Mouse (Mus musculus): ENCODE measurements around the gene Cnot2. TPM values are rescaled to one million over a fixed set of nuclear protein-coding genes. Genes with fewer than 3 reads are reported as not detected.

Gene Cnot2
- polyA plus RNA-seq, 1 experiment from 2014 or later, result 76.3 TPM

- Histone ChIP-seq H3K4me1 (ENCODE audit: control insufficient read depth, insufficient read depth, low read depth, low read length) (no peaks in the 10 kb centered on the region), H3K9ac (ENCODE audit: low read depth, low read length) (no peak overlapping the region), H3K4me3 (ENCODE audit: low read length) (no peak overlapping the region), H3K36me3 (ENCODE audit: control insufficient read depth, insufficient read depth, low read length) (no peaks in the 10 kb centered on the region), H3K4me2 (ENCODE audit: low read length) (no peak overlapping the region), H3K27ac (ENCODE audit: low read depth, low read length) (no peak overlapping the region), H3K9me3 (ENCODE audit: control insufficient read depth, low read length) (no peaks in the 10 kb centered on the region), H3K27me3 (replicated peaks; ENCODE audit: control insufficient read depth, insufficient read depth, low read length) (no peaks in the 10 kb centered on the region)
- no peak for ATAC-seq
- WGBS, result 74% methylated on average over 11 of the region's 11 CpGs
These were observed 68.6 kb downstream of the Cnot2 start for GRCm38 (mm10) chr10:116512521-116513253.

GRCm38 (mm10) chr10:116505303-116506014, 75.9 kb downstream of the Cnot2 start:
- Histone ChIP-seq H3K36me3 (ENCODE audit: control insufficient read depth, insufficient read depth, low read length) (no peaks in the 10 kb centered on the region), H3K4me2 (ENCODE audit: low read length) (no peak overlapping the region), H3K27me3 (replicated peaks; ENCODE audit: control insufficient read depth, insufficient read depth, low read length) (no peaks in the 10 kb centered on the region), H3K4me1 (ENCODE audit: control insufficient read depth, insufficient read depth, low read depth, low read length) (no peaks in the 10 kb centered on the region), H3K4me3 (ENCODE audit: low read length) (no peak overlapping the region), H3K9ac (ENCODE audit: low read depth, low read length) (no peak overlapping the region), H3K27ac (ENCODE audit: low read depth, low read length) (no peak overlapping the region), H3K9me3 (ENCODE audit: control insufficient read depth, low read length) (no peaks in the 10 kb centered on the region)
- ATAC-seq, result no peak
- 88% methylated on average over 7 of the region's 7 CpGs for WGBS

- Histone ChIP-seq H3K4me2 (ENCODE audit: low read length) (no peak overlapping the region), H3K4me1 (ENCODE audit: control insufficient read depth, insufficient read depth, low read depth, low read length) (no peaks in the 10 kb centered on the region), H3K9me3 (ENCODE audit: control insufficient read depth, low read length) (no peaks in the 10 kb centered on the region), H3K36me3 (ENCODE audit: control insufficient read depth, insufficient read depth, low read length) (peaks cover 8% of the 10 kb centered on the region), H3K4me3 (ENCODE audit: low read length) (no peak overlapping the region), H3K27ac (ENCODE audit: low read depth, low read length) (no peak overlapping the region), H3K27me3 (replicated peaks; ENCODE audit: control insufficient read depth, insufficient read depth, low read length) (no peaks in the 10 kb centered on the region), H3K9ac (ENCODE audit: low read depth, low read length) (no peak overlapping the region)
- 90% methylated on average over 3 of the region's 3 CpGs for WGBS
- ATAC-seq, result no peak
These were observed 88.5 kb downstream of the Cnot2 start for GRCm38 (mm10) chr10:116492768-116493167.

- H3K27ac ChIP-seq (ENCODE audit: low read depth, low read length), result no peak overlapping the region
- no peak overlapping the region for H3K4me3 ChIP-seq (ENCODE audit: low read length)
- H3K4me2 ChIP-seq (ENCODE audit: low read length), result no peak overlapping the region
- 80% methylated on average over 10 of the region's 10 CpGs for WGBS
- no peaks in the 10 kb centered on the region for H3K27me3 ChIP-seq (replicated peaks; ENCODE audit: control insufficient read depth, insufficient read depth, low read length)
- H3K4me1 ChIP-seq (ENCODE audit: control insufficient read depth, insufficient read depth, low read depth, low read length), result no peaks in the 10 kb centered on the region
- H3K36me3 ChIP-seq (ENCODE audit: control insufficient read depth, insufficient read depth, low read length), result peaks cover 11% of the 10 kb centered on the region; the same call in 1 of the 2 replicates
- H3K9ac ChIP-seq (ENCODE audit: low read depth, low read length), result no peak overlapping the region
- no peak for ATAC-seq
- no peaks in the 10 kb centered on the region for H3K9me3 ChIP-seq (ENCODE audit: control insufficient read depth, low read length)
These were observed 94.2 kb downstream of the Cnot2 start for GRCm38 (mm10) chr10:116486895-116487747.

GRCm38 (mm10) chr10:116481917-116482316, 99.4 kb downstream of the Cnot2 start:
- Histone ChIP-seq H3K36me3 (ENCODE audit: control insufficient read depth, insufficient read depth, low read length) (peaks cover 11% of the 10 kb centered on the region; the same call in 1 of the 2 replicates), H3K4me1 (ENCODE audit: control insufficient read depth, insufficient read depth, low read depth, low read length) (no peaks in the 10 kb centered on the region), H3K9me3 (ENCODE audit: control insufficient read depth, low read length) (0 out of 2 replicates have a peak, but pooled peaks cover 2% of the 10 kb centered on the region), H3K9ac (ENCODE audit: low read depth, low read length) (no peak overlapping the region), H3K4me3 (ENCODE audit: low read length) (no peak overlapping the region), H3K27me3 (replicated peaks; ENCODE audit: control insufficient read depth, insufficient read depth, low read length) (no peaks in the 10 kb centered on the region), H3K4me2 (ENCODE audit: low read length) (no peak overlapping the region), H3K27ac (ENCODE audit: low read depth, low read length) (no peak overlapping the region)
- 90% methylated on average over 12 of the region's 12 CpGs for WGBS
- ATAC-seq, result no peak

GRCm38 (mm10) chr10:116480988-116481387, 100.3 kb downstream of the Cnot2 start:
- no peak for ATAC-seq
- no peaks in the 10 kb centered on the region for H3K4me1 ChIP-seq (ENCODE audit: control insufficient read depth, insufficient read depth, low read depth, low read length)
- no peak overlapping the region for H3K9ac ChIP-seq (ENCODE audit: low read depth, low read length)
- H3K4me2 ChIP-seq (ENCODE audit: low read length), result no peak overlapping the region
- H3K4me3 ChIP-seq (ENCODE audit: low read length), result no peak overlapping the region
- H3K27ac ChIP-seq (ENCODE audit: low read depth, low read length), result no peak overlapping the region
- WGBS, result 93% methylated on average over 5 of the region's 5 CpGs
- H3K36me3 ChIP-seq (ENCODE audit: control insufficient read depth, insufficient read depth, low read length), result peaks cover 8% of the 10 kb centered on the region; the same call in 1 of the 2 replicates
- no peaks in the 10 kb centered on the region for H3K27me3 ChIP-seq (replicated peaks; ENCODE audit: control insufficient read depth, insufficient read depth, low read length)
- H3K9me3 ChIP-seq (ENCODE audit: control insufficient read depth, low read length), result 0 out of 2 replicates have a peak, but pooled peaks cover 2% of the 10 kb centered on the region

- H3K4me2 ChIP-seq (ENCODE audit: low read length), result no peak overlapping the region
- no peaks in the 10 kb centered on the region for H3K36me3 ChIP-seq (ENCODE audit: control insufficient read depth, insufficient read depth, low read length)
- H3K9ac ChIP-seq (ENCODE audit: low read depth, low read length), result no peak overlapping the region
- H3K27me3 ChIP-seq (replicated peaks; ENCODE audit: control insufficient read depth, insufficient read depth, low read length), result no peaks in the 10 kb centered on the region
- H3K9me3 ChIP-seq (ENCODE audit: control insufficient read depth, low read length), result 0 out of 2 replicates have a peak, but pooled peaks cover 2% of the 10 kb centered on the region
- no peak for ATAC-seq
- no peak overlapping the region for H3K27ac ChIP-seq (ENCODE audit: low read depth, low read length)
- peaks cover 15% of the 10 kb centered on the region for H3K4me1 ChIP-seq (ENCODE audit: control insufficient read depth, insufficient read depth, low read depth, low read length)
- 88% methylated on average over 3 of the region's 3 CpGs for WGBS
- H3K4me3 ChIP-seq (ENCODE audit: low read length), result no peak overlapping the region
These were observed 104.8 kb downstream of the Cnot2 start for GRCm38 (mm10) chr10:116476559-116476958.

- H3K4me1 ChIP-seq (ENCODE audit: control insufficient read depth, insufficient read depth, low read depth, low read length), result peaks cover 15% of the 10 kb centered on the region
- 0 out of 2 replicates have a peak, but pooled peaks cover 2% of the 10 kb centered on the region for H3K9me3 ChIP-seq (ENCODE audit: control insufficient read depth, low read length)
- H3K9ac ChIP-seq (ENCODE audit: low read depth, low read length), result no peak overlapping the region
- H3K27me3 ChIP-seq (replicated peaks; ENCODE audit: control insufficient read depth, insufficient read depth, low read length), result no peaks in the 10 kb centered on the region
- 72% methylated on average over 6 of the region's 6 CpGs for WGBS
- H3K4me3 ChIP-seq (ENCODE audit: low read length), result no peak overlapping the region
- no peak overlapping the region for H3K27ac ChIP-seq (ENCODE audit: low read depth, low read length)
- peak overlapping the region; percentile 96 for H3K4me2 ChIP-seq (ENCODE audit: low read length)
- no peak for ATAC-seq
- no peaks in the 10 kb centered on the region for H3K36me3 ChIP-seq (ENCODE audit: control insufficient read depth, insufficient read depth, low read length)
These were observed 105.6 kb downstream of the Cnot2 start for GRCm38 (mm10) chr10:116475725-116476124.
